Mouse (Mus musculus) heart, adult 2 months (tissue): ENCODE data around the gene Aspm.

Source experiments
- CTCF ChIP-seq: fragments of 200-600 bp; IDR thresholded peaks from 2 replicates; pipeline ENCODE4 v1.8.1; 2022; ENCODE audit warnings: antibody characterized with exemption, mild to moderate bottlenecking, moderate library complexity
- EP300 ChIP-seq: fragments of 200-500 bp; IDR thresholded peaks from 2 replicates; pipeline ENCODE4 v1.6.1; 2011; ENCODE audit warnings: low read depth, low read length, control low read depth; ENCODE audit not compliant: insufficient read depth
- POLR2A ChIP-seq: fragments of 200-500 bp; IDR thresholded peaks from 2 replicates; pipeline ENCODE4 v1.6.1; 2011; ENCODE audit warnings: mild to moderate bottlenecking, low read depth, low read length, control low read depth; ENCODE audit not compliant: insufficient read depth

GRCm38 (mm10) chr1:139495408-139495807 lies 40.8 kb downstream of the Aspm start:
- TF ChIP-seq EP300 (no peak), CTCF (no peak), POLR2A (no peak)
